Mouse (Mus musculus) stomach, postnatal 0 days (tissue): ENCODE data around the gene Slain2. TPM values are rescaled to one million over a fixed set of nuclear protein-coding genes. Genes with fewer than 3 reads are reported as not detected.
"Not testable (repeated sequence)": the region's sequence is repeated elsewhere in the genome, so short reads cannot be mapped to it uniquely, and the experiment has no call there.

ENCODE experiments used
- ATAC-seq: fragments of 200-750 bp; cut with Nextera tagmentation; 2 replicates; pipeline ENCODE4 v1.8.0; 2017; ENCODE audit not compliant: low FRiP score, low TSS enrichment
- DNase-seq: peaks from one replicate; pipeline ENCODE4 v3.0.0-alpha.2; 2016; ENCODE audit warnings: low spot score
- H3K27ac ChIP-seq: fragments of 300-500 bp; sonication (generic); replicated peaks from 2 replicates; pipeline ENCODE4 v1.5.1; 2014; ENCODE audit warnings: mild to moderate bottlenecking, control low read depth
- H3K27me3 ChIP-seq: fragments of 300-500 bp; sonication (generic); 2 replicates; pipeline ENCODE4 v1.6.1; 2014; ENCODE audit warnings: low read length; ENCODE audit not compliant: control insufficient read depth, insufficient read depth
- H3K36me3 ChIP-seq: fragments of 300-500 bp; sonication (generic); 2 replicates; pipeline ENCODE4 v1.6.1; 2014; ENCODE audit warnings: low read length, mixed read lengths; ENCODE audit not compliant: control insufficient read depth, insufficient read depth
- H3K4me1 ChIP-seq: fragments of 300-500 bp; sonication (generic); replicated peaks from 2 replicates; pipeline ENCODE4 v1.6.1; 2014; ENCODE audit warnings: antibody characterized with exemption; ENCODE audit not compliant: control insufficient read depth, insufficient read depth
- H3K4me2 ChIP-seq: fragments of 300-500 bp; sonication (generic); replicated peaks from 2 replicates; pipeline ENCODE4 v1.6.1; 2014; ENCODE audit warnings: low read depth, mild to moderate bottlenecking, control low read depth, moderate library complexity
- H3K4me3 ChIP-seq: fragments of 300-500 bp; sonication (generic); 2 replicates; pipeline ENCODE4 v1.5.1; 2014; ENCODE audit warnings: low read depth, low read length, control low read depth
- H3K9ac ChIP-seq: fragments of 300-500 bp; sonication (generic); 2 replicates; pipeline ENCODE4 v1.6.1; 2014; ENCODE audit warnings: mild to moderate bottlenecking, low read length, control low read depth, mixed read lengths
- H3K9me3 ChIP-seq: fragments of 300-500 bp; sonication (generic); 2 replicates; pipeline ENCODE4 v1.6.1; 2016; ENCODE audit warnings: low read length; ENCODE audit not compliant: control insufficient read depth
- CTCF ChIP-seq: IDR thresholded peaks from 2 replicates; pipeline ENCODE4 v1.5.1; 2016; ENCODE audit warnings: antibody characterized with exemption, low read depth, mild to moderate bottlenecking, moderate library complexity
- EP300 ChIP-seq: optimal IDR thresholded peaks from 2 replicates; pipeline ENCODE3; 2016; ENCODE audit warnings: antibody characterized with exemption
- WGBS: fragments of 180-500 bp; shearing (Covaris S2); extraction: QIAGEN DNeasy Blood & Tissue Kit; methylation state at CpG from one replicate; pipeline ENCODE4 v1.1.7; 2014; 5-methylcytosine and 5-hydroxymethylcytosine counted together
- polyA plus RNA-seq: library from polyadenylated mRNA; unstranded; fragments of >200 nt; fragmentation: Nextera tagmentation; extraction: Ambion mirVana; gene quantifications from 2 replicates; pipeline ENCODE4 v1.2.1, GENCODE M21; 2015

Slain2 gene
- polyA plus RNA-seq, 1 experiment from 2014 or later, result 10.0 TPM

DNA sequence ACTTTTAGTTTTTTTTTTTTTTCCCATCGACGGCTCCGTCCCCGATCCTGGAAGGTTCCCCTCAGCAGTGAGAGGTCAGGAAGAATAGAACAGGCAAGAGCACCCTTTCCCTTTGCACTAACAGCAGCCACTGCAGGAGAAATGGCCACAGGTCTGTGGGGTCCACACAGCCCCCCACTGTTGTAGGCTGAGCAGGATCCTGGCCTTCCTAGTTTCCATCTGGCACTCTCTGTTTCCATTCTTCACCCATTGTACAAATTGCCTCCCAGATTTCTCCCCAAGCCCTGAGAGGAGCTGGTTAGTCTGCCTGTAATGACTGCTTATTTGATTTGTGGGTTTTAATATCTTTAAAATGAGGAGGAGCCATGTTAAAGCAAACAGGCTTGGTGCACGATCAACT lies 89.9 kb downstream of the Slain2 start:
- no peak overlapping the region for H3K4me2 ChIP-seq
- DNase-seq (no peak), ATAC-seq (no peak)
- TF ChIP-seq EP300, result no peak
- TF ChIP-seq CTCF, result no peak
- H3K4me3 ChIP-seq, result no peak overlapping the region
- no peak overlapping the region for H3K27ac ChIP-seq
- H3K9ac ChIP-seq, result no peak overlapping the region
- 71% methylated on average over 5 of the region's 5 CpGs for WGBS
- peaks cover 3% of the 10 kb centered on the region; the same call in 1 of the 2 replicates for H3K27me3 ChIP-seq
- H3K4me1 ChIP-seq, result no peaks in the 10 kb centered on the region
- H3K36me3 ChIP-seq, result no peaks in the 10 kb centered on the region
- H3K9me3 ChIP-seq, result no peaks in the 10 kb centered on the region

DNA sequence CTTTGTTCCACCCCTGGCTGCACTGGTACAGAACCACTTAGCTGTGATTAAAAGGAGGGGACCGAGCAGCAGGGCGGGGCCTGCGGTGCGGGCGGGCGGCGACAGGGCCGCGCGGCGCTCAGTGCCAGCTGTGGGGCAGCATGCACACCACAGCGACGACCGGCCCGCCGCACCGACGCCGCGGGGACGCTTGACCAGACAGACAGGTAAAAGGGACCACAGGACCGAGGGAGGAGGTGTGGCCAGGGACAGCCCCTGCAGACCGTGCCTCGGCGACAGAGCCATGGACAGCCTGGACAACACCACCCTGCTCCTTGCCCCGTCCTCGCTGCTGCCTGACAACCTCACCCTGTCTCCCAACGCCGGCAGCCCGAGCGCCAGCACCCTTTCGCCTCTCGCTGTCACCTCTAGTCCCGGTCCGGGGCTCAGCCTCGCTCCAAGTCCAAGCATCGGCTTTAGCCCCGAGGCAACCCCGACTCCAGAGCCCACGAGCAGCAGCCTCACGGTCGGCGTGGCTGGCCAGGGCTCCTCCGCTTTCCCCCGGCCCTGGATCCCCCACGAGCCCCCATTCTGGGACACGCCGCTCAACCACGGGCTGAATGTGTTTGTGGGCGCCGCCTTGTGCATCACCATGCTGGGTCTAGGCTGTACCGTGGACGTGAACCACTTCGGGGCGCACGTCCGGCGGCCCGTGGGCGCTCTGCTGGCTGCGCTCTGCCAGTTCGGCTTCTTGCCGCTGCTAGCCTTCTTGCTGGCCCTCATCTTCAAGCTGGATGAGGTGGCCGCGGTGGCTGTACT lies 92.9 kb downstream of the Slain2 start, which contains the start of gene Slc10a4:
Gene Slc10a4 (plus strand): TSS at position 100 of the 798 bp plus-strand sequence.
- no peaks in the 10 kb centered on the region for H3K36me3 ChIP-seq
- peak within 1 kb of the TSS; percentile 39 for H3K4me3 ChIP-seq
- H3K9ac ChIP-seq, result peak within 1 kb of the TSS; percentile 41; the same call in 1 of the 2 replicates
- DNase-seq (peak; percentile 57), ATAC-seq (peak; percentile 68)
- H3K4me2 ChIP-seq, result peak within 1 kb of the TSS; percentile 64
- no peaks in the 10 kb centered on the region for H3K4me1 ChIP-seq
- 9% methylated on average over 64 of the region's 65 CpGs for WGBS
- no peaks in the 10 kb centered on the region for H3K9me3 ChIP-seq
- H3K27me3 ChIP-seq, result peaks cover 3% of the 10 kb centered on the region; the same call in 1 of the 2 replicates
- TF ChIP-seq EP300 (no peak), CTCF (no peak)
- no peak within 1 kb of the TSS for H3K27ac ChIP-seq

DNA sequence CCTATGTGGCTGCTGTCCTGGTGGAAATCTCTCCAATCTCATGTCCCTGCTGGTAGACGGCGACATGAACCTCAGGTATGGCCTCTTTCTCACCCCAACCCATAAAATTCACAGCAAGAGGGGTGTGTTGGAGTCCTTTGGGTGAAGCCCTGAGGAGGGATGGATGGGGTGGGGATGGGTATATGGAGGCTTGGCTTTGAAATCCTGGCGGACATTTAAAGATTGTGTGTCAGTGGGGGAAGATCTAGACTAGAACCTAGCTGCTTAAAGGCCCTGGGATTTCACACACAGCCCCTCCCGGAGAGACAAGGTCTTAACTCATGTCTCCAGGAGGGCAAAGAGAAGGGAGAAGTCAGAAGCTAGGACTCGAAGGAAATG lies 93.5 kb downstream of the Slain2 start:
- Histone ChIP-seq H3K27ac (no peak overlapping the region), H3K4me2 (no peak overlapping the region; the same call in 1 of the 2 replicates), H3K9ac (no peak overlapping the region), H3K36me3 (no peaks in the 10 kb centered on the region), H3K4me1 (no peaks in the 10 kb centered on the region), H3K27me3 (peaks cover 3% of the 10 kb centered on the region; the same call in 1 of the 2 replicates), H3K4me3 (no peak overlapping the region; the same call in 1 of the 2 replicates), H3K9me3 (no peaks in the 10 kb centered on the region)
- 50% methylated on average over 5 of the region's 5 CpGs for whole genome bisulfite sequencing
- no peak for TF ChIP-seq EP300
- TF ChIP-seq CTCF, result no peak
- DNase-seq (no peak), ATAC-seq (no peak)

DNA sequence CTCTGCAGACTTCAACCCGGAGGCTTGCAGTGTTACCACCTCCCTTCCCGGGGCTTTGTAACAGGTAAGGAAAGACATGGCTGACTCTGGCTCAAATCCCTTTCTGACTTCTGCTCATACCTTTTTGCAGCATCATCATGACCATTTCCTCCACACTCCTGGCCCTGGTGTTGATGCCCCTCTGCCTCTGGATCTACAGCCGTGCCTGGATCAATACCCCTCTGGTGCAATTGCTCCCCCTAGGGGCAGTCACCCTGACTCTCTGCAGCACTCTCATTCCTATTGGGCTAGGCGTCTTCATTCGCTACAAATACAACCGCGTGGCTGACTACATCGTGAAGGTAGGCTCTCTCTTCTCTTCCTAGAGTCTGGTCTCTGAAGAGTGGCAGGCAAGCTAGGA lies 94.1 kb downstream of the Slain2 start:
- not testable (repeated sequence) for H3K4me3 ChIP-seq, H3K9me3 ChIP-seq, H3K4me1 ChIP-seq, H3K27me3 ChIP-seq, H3K9ac ChIP-seq, H3K27ac ChIP-seq, H3K36me3 ChIP-seq, ATAC-seq, H3K4me2 ChIP-seq
- peak; percentile 63 for TF ChIP-seq CTCF
- 31% methylated on average over 8 of the region's 8 CpGs for WGBS
- DNase-seq, result peak; percentile 26

DNA sequence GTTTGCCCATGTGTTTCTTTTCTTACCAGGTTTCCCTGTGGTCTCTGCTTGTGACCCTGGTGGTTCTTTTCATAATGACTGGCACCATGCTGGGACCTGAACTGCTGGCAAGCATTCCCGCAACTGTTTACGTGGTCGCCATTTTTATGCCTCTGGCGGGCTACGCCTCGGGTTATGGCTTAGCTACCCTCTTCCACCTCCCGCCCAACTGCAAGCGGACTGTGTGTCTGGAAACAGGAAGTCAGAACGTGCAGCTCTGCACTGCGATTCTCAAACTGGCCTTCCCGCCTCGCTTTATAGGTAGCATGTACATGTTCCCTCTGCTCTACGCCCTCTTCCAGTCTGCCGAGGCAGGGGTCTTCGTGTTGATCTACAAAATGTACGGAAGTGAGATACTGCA lies 97.7 kb downstream of the Slain2 start:
- not testable (repeated sequence) for H3K36me3 ChIP-seq, H3K27me3 ChIP-seq, H3K9ac ChIP-seq, DNase-seq, H3K4me1 ChIP-seq, H3K9me3 ChIP-seq, H3K27ac ChIP-seq, H3K4me3 ChIP-seq, H3K4me2 ChIP-seq, ATAC-seq
- 89% methylated on average over 14 of the region's 16 CpGs for WGBS

DNA sequence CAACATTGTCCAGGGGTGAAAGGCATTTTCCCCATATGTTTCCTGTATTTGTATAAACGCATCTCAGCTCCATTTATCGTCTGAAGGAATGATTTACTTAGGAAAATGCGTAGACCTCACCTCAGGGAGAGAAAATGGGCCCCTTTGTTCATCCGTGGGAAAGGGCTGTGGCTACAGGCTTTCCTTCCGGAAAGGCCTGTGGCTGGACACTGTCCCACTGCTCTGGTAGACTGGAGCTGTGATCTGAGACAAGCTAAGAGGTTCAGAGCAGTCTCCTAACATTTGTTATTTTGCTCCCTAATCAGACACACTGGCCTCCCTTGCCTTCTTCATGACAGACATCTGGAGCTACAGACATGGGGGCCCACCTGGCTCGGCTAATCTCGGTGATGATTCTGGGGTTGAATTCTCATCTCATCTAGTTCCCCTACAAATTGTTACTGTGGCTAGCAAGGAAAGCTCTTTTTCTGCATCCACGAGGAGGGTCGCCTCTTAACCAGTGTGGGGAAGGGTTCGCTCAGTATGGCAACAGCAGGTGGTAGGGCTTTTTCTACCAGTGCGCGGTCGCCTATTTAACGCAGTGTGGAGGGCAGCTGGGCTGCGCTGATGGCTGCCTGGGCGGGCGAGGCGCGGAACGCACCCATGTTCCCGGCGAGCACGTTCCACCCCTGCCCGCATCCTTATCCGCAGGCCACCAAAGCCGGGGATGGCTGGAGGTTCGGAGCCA lies 98.9 kb downstream of the Slain2 start:
- H3K36me3 ChIP-seq, H3K27ac ChIP-seq, H3K9me3 ChIP-seq, H3K27me3 ChIP-seq, H3K9ac ChIP-seq, ATAC-seq, H3K4me1 ChIP-seq: not testable (repeated sequence)
- H3K4me2 ChIP-seq, result peak overlapping the region; percentile 53
- peak overlapping the region; percentile 34 for H3K4me3 ChIP-seq
- peak; percentile 16 for DNase-seq
- WGBS, result 33% methylated on average over 22 of the region's 27 CpGs

DNA sequence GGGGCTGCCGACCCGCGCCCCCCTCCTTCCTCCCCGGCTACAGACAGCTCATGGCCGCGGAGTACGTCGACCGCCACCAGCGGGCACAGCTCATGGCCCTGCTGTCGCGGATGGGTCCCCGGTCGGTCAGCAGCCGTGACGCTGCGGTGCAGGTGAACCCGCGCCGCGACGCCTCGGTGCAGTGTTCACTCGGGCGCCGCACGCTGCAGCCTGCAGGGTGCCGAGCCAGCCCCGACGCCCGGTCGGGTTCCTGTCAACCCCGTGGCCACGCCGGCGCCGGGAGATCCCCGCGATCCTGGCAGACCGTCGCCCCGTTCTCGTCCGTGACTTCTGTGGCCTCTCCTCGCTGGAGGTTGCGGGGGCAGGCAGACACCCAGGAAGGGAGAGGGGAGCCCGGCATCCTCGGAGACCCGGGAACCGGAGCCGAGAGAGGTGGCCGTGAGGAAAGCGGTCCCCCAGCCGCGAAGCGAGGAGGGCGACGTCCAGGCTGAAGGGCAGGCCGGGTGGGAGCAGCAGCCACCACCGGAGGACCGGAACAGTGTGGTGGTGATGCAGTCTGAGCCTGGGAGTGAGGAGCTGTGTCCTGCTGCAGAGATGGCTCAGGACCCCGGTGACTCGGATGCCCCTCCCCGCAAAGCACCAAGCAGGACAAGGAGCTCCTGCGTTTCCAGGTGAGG lies 99.6 kb downstream of the Slain2 start:
- peak; percentile 67 for ATAC-seq
- peak overlapping the region; percentile 34 for H3K4me3 ChIP-seq
- H3K4me2 ChIP-seq, result peak overlapping the region; percentile 53
- H3K4me1 ChIP-seq, H3K27me3 ChIP-seq, H3K36me3 ChIP-seq, H3K27ac ChIP-seq, H3K9me3 ChIP-seq: not testable (repeated sequence)
- peak overlapping the region; percentile 53 for H3K9ac ChIP-seq
- 4% methylated on average over 31 of the region's 65 CpGs for WGBS
- DNase-seq, result peak; percentile 25
